Mouse (Mus musculus) urinary bladder, postnatal 4 days (tissue): ENCODE results near the gene Zfp202.

ENCODE experiments used
- DNase-seq, 2 experiments: peaks; one replicate each; pipeline ENCODE4 v3.0.0; 2021 to 2022; ENCODE audit warnings: low spot score in 2 of 2

Zfp202 gene

DNA sequence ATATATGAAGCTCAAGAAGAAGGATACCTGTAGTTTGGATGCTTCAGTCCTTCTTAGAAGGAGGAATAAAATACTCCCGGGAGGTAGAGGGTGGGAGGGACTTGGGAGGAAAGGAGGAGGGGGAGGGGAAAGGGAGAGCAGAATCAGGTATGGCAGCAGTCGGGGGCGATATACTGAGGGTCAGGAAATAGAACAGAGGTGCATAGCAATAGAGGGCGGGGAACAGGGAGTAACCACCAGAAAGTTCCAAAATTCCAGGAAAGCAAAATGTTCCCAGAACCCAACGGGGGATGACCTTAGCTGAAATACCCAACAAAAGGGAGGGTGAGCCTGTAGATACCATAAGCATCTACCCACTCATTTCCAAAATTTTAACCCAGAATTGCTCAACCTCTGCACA, 48.2 kb downstream of the Zfp202 start:
- no peak for DNase-seq

DNA sequence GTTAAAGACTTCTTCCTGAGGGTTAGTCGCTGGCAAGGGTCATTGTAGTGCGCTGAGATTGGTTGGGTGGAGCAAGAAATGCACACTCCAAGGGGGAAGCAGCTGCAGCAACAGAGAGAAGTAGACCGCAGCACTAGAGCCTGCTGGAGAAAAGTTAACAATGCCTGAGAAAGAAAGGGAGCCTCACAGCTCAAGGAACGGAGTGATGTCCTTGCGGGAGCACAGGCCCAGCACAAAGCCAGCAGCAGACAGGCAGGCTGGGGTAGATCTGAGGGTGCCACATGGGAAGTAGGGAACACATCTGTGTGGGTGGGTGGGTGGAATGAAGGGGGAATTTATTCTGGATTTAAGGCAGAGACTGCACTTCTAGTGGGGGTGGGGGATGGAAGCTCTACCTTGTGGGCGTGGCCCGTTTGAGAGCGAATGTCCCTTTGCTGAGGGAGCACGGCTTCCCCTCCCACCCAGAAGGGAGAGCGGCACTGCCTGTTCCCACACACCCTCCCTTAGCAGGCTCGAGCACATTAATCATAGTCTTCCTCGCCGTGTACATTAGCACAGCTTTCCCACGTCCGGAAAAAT, 49.2 kb downstream of the Zfp202 start:
- DNase-seq: peak; percentile 28 to 61

DNA sequence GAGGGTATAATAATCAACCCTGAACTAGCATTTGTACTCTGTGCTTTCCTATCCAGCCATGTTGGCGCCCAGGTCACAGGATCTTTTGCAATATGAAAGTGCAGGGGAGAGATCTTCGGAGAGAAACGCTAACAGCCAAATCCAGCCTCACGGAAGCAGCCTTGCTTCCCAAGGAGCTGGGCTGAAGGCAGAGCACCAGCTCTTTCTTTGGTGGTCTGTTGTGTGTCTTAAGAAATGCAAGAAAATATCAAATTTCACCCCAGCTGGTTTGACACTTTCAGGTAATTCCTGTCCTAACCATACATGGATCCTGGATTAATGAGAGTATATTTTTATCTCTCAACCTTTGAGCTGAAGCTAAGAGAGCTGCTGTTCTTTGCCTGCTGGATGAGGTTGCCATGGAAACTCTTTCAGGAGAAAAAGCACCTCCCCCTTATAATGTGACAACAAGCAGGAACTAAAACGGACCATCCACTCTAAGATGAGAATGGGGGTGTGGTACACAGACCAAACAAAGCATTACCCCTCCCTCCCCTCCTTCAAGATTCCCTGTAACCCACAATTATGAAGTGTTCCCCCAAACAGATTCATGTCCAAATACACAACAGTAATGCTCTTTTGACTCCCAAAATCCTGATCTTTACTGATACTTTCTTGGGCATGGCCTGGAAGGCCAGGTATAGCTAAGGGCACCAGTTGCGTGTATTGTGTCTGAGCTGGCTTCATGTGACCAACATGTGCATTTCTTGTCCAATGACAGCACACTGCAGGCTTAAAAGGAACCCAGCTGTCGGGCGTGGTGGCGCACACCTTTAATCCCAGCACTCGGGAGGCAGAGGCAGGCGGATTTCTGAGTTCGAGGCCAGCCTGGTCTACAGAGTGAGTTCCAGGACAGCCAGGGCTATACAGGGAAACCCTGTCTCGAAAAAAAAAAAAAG, 50.1 kb downstream of the Zfp202 start:
- no peak for DNase-seq

DNA sequence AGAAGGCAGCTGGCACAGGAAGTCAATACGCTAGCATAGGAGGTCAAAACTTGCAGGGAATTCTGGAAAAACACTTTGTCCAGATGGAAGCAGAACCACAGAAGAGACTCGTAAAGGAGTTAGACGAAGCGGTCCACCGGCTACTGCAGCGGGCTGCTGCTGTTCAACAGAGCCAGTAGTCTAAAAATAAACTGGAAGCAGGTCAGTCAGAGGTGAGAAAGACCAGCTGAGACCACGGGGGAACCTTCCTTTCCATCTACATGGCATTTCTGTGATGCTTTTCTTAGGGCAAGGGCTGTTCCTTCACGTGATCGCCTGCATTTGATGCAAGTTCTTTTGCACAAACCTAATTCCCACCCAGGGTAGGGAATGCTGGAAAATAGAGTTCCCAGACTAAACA, 53.4 kb downstream of the Zfp202 start:
- DNase-seq: no peak

DNA sequence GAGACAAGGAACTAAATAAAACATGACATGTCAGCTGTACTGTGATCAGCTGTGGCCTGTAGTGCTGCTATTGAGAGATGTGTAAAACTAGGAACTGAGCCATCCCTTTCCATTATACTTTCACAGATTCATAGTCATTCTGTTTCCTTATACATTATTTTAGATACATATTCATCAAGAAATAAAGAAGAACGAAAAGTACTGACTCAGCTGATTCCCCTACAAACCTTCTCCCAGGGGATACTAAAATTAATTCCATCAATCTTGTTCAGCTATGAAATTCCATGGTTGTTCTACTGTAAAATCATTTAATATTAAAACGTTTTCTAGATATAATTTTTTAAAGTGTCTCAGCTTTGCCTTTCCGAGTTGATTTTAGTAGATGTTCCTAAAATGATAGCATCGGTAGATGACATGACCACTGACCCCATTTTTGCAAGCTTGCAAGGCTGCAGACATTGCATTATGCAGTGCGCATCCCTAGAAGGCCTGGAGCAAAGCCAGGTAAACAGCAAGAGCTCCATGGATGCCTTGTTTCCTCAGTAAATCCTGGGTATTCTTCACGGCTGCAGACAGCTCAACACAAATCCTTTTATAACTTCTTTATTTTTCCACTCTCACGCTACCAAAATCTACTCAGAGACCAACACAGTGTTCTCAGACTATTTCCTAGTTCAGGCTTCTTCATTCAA, 54.0 kb downstream of the Zfp202 start:
- DNase-seq: no peak

DNA sequence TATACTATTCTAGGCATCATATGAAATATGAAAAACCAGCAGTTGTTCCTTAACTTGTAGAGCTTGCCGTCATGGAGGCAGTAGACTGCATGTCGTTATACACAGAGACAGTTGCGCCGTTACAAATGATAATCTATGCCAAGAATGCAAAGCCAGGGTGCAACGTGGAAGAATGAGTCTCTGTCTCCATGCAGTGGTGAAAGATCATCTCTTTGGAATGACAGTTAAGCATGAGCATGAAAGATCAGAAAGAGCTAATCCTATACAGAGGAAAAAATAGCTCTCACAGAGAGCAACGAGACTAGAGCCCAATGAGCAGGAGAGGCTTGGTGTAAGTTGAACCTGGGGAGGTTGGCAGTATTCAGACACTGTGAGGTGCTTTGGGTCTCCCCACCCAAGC, 54.6 kb downstream of the Zfp202 start:
- no peak for DNase-seq

DNA sequence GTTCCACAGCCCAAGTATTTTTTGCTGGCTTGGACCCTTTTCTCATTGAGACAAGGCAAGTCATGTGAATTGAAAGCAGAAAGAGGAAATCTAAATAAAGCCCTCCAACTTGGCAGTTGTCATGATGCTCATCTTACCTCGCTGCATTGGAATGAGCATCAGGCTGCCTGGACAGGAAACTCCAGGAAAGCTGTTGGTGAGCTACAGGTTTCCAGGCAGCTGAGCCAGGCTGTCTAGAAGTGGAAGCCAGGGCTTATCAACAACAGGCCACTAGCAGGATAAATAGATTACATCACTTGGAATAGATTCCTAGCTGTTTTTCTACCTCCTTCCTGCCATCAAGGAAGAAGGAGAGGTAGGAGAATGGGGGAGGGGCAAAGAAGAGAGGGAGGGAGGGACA, 57.0 kb downstream of the Zfp202 start:
- DNase-seq: no peak

DNA sequence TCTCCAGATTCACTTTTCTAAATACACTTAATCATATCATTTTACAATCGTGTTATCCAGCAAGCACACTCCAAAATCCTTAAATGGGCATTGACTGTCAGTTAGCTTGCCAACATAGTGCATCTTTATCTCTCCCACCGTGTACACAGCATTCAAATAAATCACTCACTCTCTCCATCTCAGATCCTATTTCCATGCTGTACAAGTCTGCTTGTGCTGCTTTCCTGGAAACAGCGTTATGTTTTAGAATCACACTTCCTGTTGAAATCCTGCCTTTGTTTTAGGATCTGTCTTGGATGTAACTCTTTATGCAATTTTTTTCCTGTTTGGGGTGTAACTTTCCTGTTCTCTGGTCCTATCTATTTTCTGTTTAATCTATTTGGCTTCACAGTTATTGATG, 60.3 kb downstream of the Zfp202 start:
- DNase-seq: no peak
